Mouse (Mus musculus): ENCODE measurements around the gene Capn11. TPM values are rescaled to one million over a fixed set of nuclear protein-coding genes. Genes with fewer than 3 reads are reported as not detected.

Capn11 gene
- total and polyA plus RNA-seq, 2 experiments = 0.02 TPM; not detected in 1

- Histone ChIP-seq H3K36me3 (ENCODE audit: control insufficient read depth, insufficient read depth, low read length) (no peaks in the 10 kb centered on the region), H3K79me2 (ENCODE audit: control insufficient read depth, insufficient read depth, low read length) (no peaks in the 10 kb centered on the region), H3K27ac (replicated peaks; ENCODE audit: insufficient read depth, low read depth, low read length) (no peak overlapping the region), H3K4me1 (ENCODE audit: control insufficient read depth, insufficient read depth, low read length) (peaks cover 4% of the 10 kb centered on the region), H3K4me3 (ENCODE audit: insufficient read depth, low read depth, low read length) (no peak overlapping the region), H3K9ac (ENCODE audit: low read depth, low read length) (no peak overlapping the region), H3K27me3 (ENCODE audit: control insufficient read depth, insufficient read depth, low read length) (no peaks in the 10 kb centered on the region)
- WGBS = 77% methylated on average over 7 of the region's 7 CpGs
- TF ChIP-seq CTCF (IDR thresholded peaks at IDR 0.05; ENCODE audit: low read depth, low read length) (no peak), POLR2A (IDR thresholded peaks at IDR 0.05; ENCODE audit: extremely low read depth, insufficient read depth, low read length) (no peak)
- DNase-seq (ENCODE audit: extremely low read depth, low read depth, low spot score) = peak; percentile 46
Measured at GRCm38 (mm10) chr17:45612921-45613320, 46.2 kb downstream of the Capn11 start.

GRCm38 (mm10) chr17:45612008-45612407, 47.1 kb downstream of the Capn11 start:
- Histone ChIP-seq H3K36me3 (ENCODE audit: control insufficient read depth, insufficient read depth, low read length) (no peaks in the 10 kb centered on the region), H3K9ac (ENCODE audit: low read depth, low read length) (no peak overlapping the region), H3K27ac (replicated peaks; ENCODE audit: insufficient read depth, low read depth, low read length) (0 out of 2 replicates have a peak overlapping the region, but pooled peaks have one; percentile 2), H3K4me1 (ENCODE audit: control insufficient read depth, insufficient read depth, low read length) (peaks cover 4% of the 10 kb centered on the region), H3K4me3 (ENCODE audit: insufficient read depth, low read depth, low read length) (no peak overlapping the region), H3K79me2 (ENCODE audit: control insufficient read depth, insufficient read depth, low read length) (no peaks in the 10 kb centered on the region), H3K27me3 (ENCODE audit: control insufficient read depth, insufficient read depth, low read length) (no peaks in the 10 kb centered on the region)
- DNase-seq (ENCODE audit: extremely low read depth, low read depth, low spot score) = no peak
- 80% methylated on average over 8 of the region's 8 CpGs for WGBS
- TF ChIP-seq CTCF (IDR thresholded peaks at IDR 0.05; ENCODE audit: low read depth, low read length) (no peak), POLR2A (IDR thresholded peaks at IDR 0.05; ENCODE audit: extremely low read depth, insufficient read depth, low read length) (no peak)

GRCm38 (mm10) chr17:45610144-45610866, 48.8 kb downstream of the Capn11 start:
- H3K4me1 ChIP-seq (ENCODE audit: control insufficient read depth, insufficient read depth, low read length) = peaks cover 4% of the 10 kb centered on the region
- DNase-seq (ENCODE audit: extremely low read depth, low read depth, low spot score) = no peak
- no peak for TF ChIP-seq CTCF (IDR thresholded peaks at IDR 0.05; ENCODE audit: low read depth, low read length)
- TF ChIP-seq POLR2A (IDR thresholded peaks at IDR 0.05; ENCODE audit: extremely low read depth, insufficient read depth, low read length) = no peak
- H3K9ac ChIP-seq (ENCODE audit: low read depth, low read length) = no peak overlapping the region
- H3K4me3 ChIP-seq (ENCODE audit: insufficient read depth, low read depth, low read length) = no peak overlapping the region
- no peaks in the 10 kb centered on the region for H3K27me3 ChIP-seq (ENCODE audit: control insufficient read depth, insufficient read depth, low read length)
- H3K79me2 ChIP-seq (ENCODE audit: control insufficient read depth, insufficient read depth, low read length) = no peaks in the 10 kb centered on the region
- no peaks in the 10 kb centered on the region for H3K36me3 ChIP-seq (ENCODE audit: control insufficient read depth, insufficient read depth, low read length)
- WGBS = 50% methylated on average over 5 of the region's 5 CpGs
- H3K27ac ChIP-seq (replicated peaks; ENCODE audit: insufficient read depth, low read depth, low read length) = 0 out of 2 replicates have a peak overlapping the region, but pooled peaks have one; percentile 2

GRCm38 (mm10) chr17:45608396-45608795, 50.7 kb downstream of the Capn11 start:
- WGBS = 25% methylated on average over 4 of the region's 4 CpGs
- no peaks in the 10 kb centered on the region for H3K36me3 ChIP-seq (ENCODE audit: control insufficient read depth, insufficient read depth, low read length)
- H3K9ac ChIP-seq (ENCODE audit: low read depth, low read length) = no peak overlapping the region
- H3K4me3 ChIP-seq (ENCODE audit: insufficient read depth, low read depth, low read length) = no peak overlapping the region
- H3K4me1 ChIP-seq (ENCODE audit: control insufficient read depth, insufficient read depth, low read length) = peaks cover 4% of the 10 kb centered on the region
- no peaks in the 10 kb centered on the region for H3K79me2 ChIP-seq (ENCODE audit: control insufficient read depth, insufficient read depth, low read length)
- TF ChIP-seq POLR2A (IDR thresholded peaks at IDR 0.05; ENCODE audit: extremely low read depth, insufficient read depth, low read length) = no peak
- TF ChIP-seq CTCF (IDR thresholded peaks at IDR 0.05; ENCODE audit: low read depth, low read length) = no peak
- H3K27me3 ChIP-seq (ENCODE audit: control insufficient read depth, insufficient read depth, low read length) = no peaks in the 10 kb centered on the region
- DNase-seq (ENCODE audit: extremely low read depth, low read depth, low spot score) = peak; percentile 99
- peak overlapping the region; percentile 58 for H3K27ac ChIP-seq (replicated peaks; ENCODE audit: insufficient read depth, low read depth, low read length)

GRCm38 (mm10) chr17:45606992-45607879, 51.9 kb downstream of the Capn11 start:
- H3K27me3 ChIP-seq (ENCODE audit: control insufficient read depth, insufficient read depth, low read length) = no peaks in the 10 kb centered on the region
- peaks cover 3% of the 10 kb centered on the region; the same call in 1 of the 2 replicates for H3K4me1 ChIP-seq (ENCODE audit: control insufficient read depth, insufficient read depth, low read length)
- H3K4me3 ChIP-seq (ENCODE audit: insufficient read depth, low read depth, low read length) = no peak overlapping the region
- WGBS = 89% methylated on average over 15 of the region's 15 CpGs
- no peaks in the 10 kb centered on the region for H3K36me3 ChIP-seq (ENCODE audit: control insufficient read depth, insufficient read depth, low read length)
- no peak for DNase-seq (ENCODE audit: extremely low read depth, low read depth, low spot score)
- H3K79me2 ChIP-seq (ENCODE audit: control insufficient read depth, insufficient read depth, low read length) = no peaks in the 10 kb centered on the region
- H3K27ac ChIP-seq (replicated peaks; ENCODE audit: insufficient read depth, low read depth, low read length) = no peak overlapping the region
- TF ChIP-seq CTCF (IDR thresholded peaks at IDR 0.05; ENCODE audit: low read depth, low read length) = no peak
- TF ChIP-seq POLR2A (IDR thresholded peaks at IDR 0.05; ENCODE audit: extremely low read depth, insufficient read depth, low read length) = no peak
- H3K9ac ChIP-seq (ENCODE audit: low read depth, low read length) = no peak overlapping the region
